Mouse (Mus musculus): ENCODE data around the gene Heph. TPM values are rescaled to one million over a fixed set of nuclear protein-coding genes. Genes with fewer than 3 reads are reported as not detected.
"Not testable (repeated sequence)": the region's sequence is repeated elsewhere in the genome, so short reads cannot be mapped to it uniquely, and the experiment has no call there.

The Heph gene
- polyA plus RNA-seq (2012; rRNA removed) (15.0 and 15.1 TPM in 2 replicates), polyA plus RNA-seq (2014; fragmentation: Nextera tagmentation; extraction: Ambion mirVana) (22.2 and 23.5 TPM in 2 replicates)

GRCm38 (mm10) chrX:96455149-96455548 is at the start of gene Heph:
TSS of gene Heph (plus strand) at chrX:96455359.
- no peaks in the 10 kb centered on the region for H3K36me3 ChIP-seq (ENCODE audit: control insufficient read depth, insufficient read depth, low read length)
- WGBS, result 47% methylated on average over 2 of the region's 2 CpGs
- ATAC-seq (ENCODE audit: low FRiP score, low read depth) (no peak), DNase-seq (ENCODE audit: low spot score) (no peak)
- H3K4me3 ChIP-seq (replicated peaks; ENCODE audit: low read length), result peak within 1 kb of the TSS; percentile 26
- H3K27me3 ChIP-seq (ENCODE audit: control insufficient read depth, insufficient read depth, low read length), result no peaks in the 10 kb centered on the region
- H3K27ac ChIP-seq (replicated peaks; ENCODE audit: low read depth, low read length), result no peak within 1 kb of the TSS
- no peak for TF ChIP-seq POLR2A (IDR thresholded peaks at IDR 0.05; ENCODE audit: borderline replicate concordance, extremely low read depth, insufficient read depth, insufficient read length)
- H3K9ac ChIP-seq (ENCODE audit: low read depth, low read length, severe bottlenecking), result 0 out of 2 replicates have a peak within 1 kb of the TSS, but pooled peaks have one; percentile 32
- no peaks in the 10 kb centered on the region for H3K4me1 ChIP-seq (ENCODE audit: control insufficient read depth, insufficient read depth, low read length)
- H3K9me3 ChIP-seq (ENCODE audit: control insufficient read depth, low read length), result no peaks in the 10 kb centered on the region
- H3K4me2 ChIP-seq (replicated peaks; ENCODE audit: low read depth, low read length, severe bottlenecking), result peak within 1 kb of the TSS; percentile 31; the same call in 1 of the 2 replicates

- H3K9ac ChIP-seq (ENCODE audit: low read depth, low read length, severe bottlenecking); H3K4me2 ChIP-seq (replicated peaks; ENCODE audit: low read depth, low read length, severe bottlenecking); H3K9me3 ChIP-seq (ENCODE audit: control insufficient read depth, low read length); H3K36me3 ChIP-seq (ENCODE audit: control insufficient read depth, insufficient read depth, low read length); H3K4me1 ChIP-seq (ENCODE audit: control insufficient read depth, insufficient read depth, low read length); H3K27ac ChIP-seq (replicated peaks; ENCODE audit: low read depth, low read length); DNase-seq (ENCODE audit: low spot score); H3K4me3 ChIP-seq (replicated peaks; ENCODE audit: low read length); H3K27me3 ChIP-seq (ENCODE audit: control insufficient read depth, insufficient read depth, low read length); ATAC-seq (ENCODE audit: low FRiP score, low read depth): not testable (repeated sequence)
- WGBS, result 80% methylated on average over 4 of the region's 4 CpGs
These were observed 39.8 kb upstream of the Heph start for GRCm38 (mm10) chrX:96415351-96415750.

- H3K27ac ChIP-seq (replicated peaks; ENCODE audit: low read depth, low read length), result no peak overlapping the region
- DNase-seq (ENCODE audit: low spot score) (no peak), ATAC-seq (ENCODE audit: low FRiP score, low read depth) (no peak)
- H3K9ac ChIP-seq (ENCODE audit: low read depth, low read length, severe bottlenecking), result no peak overlapping the region
- no peak overlapping the region for H3K4me2 ChIP-seq (replicated peaks; ENCODE audit: low read depth, low read length, severe bottlenecking)
- WGBS, result 93% methylated on average over 1 of the region's 1 CpGs
- no peaks in the 10 kb centered on the region for H3K36me3 ChIP-seq (ENCODE audit: control insufficient read depth, insufficient read depth, low read length)
- H3K9me3 ChIP-seq (ENCODE audit: control insufficient read depth, low read length), result no peaks in the 10 kb centered on the region
- no peaks in the 10 kb centered on the region for H3K4me1 ChIP-seq (ENCODE audit: control insufficient read depth, insufficient read depth, low read length)
- H3K4me3 ChIP-seq (replicated peaks; ENCODE audit: low read length), result no peak overlapping the region
- no peak for TF ChIP-seq POLR2A (IDR thresholded peaks at IDR 0.05; ENCODE audit: borderline replicate concordance, extremely low read depth, insufficient read depth, insufficient read length)
- H3K27me3 ChIP-seq (ENCODE audit: control insufficient read depth, insufficient read depth, low read length), result no peaks in the 10 kb centered on the region
These were observed 38.2 kb upstream of the Heph start for GRCm38 (mm10) chrX:96416970-96417369.

- H3K4me3 ChIP-seq (replicated peaks; ENCODE audit: low read length), result no peak overlapping the region
- H3K9me3 ChIP-seq (ENCODE audit: control insufficient read depth, low read length), result no peaks in the 10 kb centered on the region
- no peak overlapping the region for H3K27ac ChIP-seq (replicated peaks; ENCODE audit: low read depth, low read length)
- H3K9ac ChIP-seq (ENCODE audit: low read depth, low read length, severe bottlenecking), result no peak overlapping the region
- no peaks in the 10 kb centered on the region for H3K36me3 ChIP-seq (ENCODE audit: control insufficient read depth, insufficient read depth, low read length)
- TF ChIP-seq POLR2A (IDR thresholded peaks at IDR 0.05; ENCODE audit: borderline replicate concordance, extremely low read depth, insufficient read depth, insufficient read length), result no peak
- no peaks in the 10 kb centered on the region for H3K27me3 ChIP-seq (ENCODE audit: control insufficient read depth, insufficient read depth, low read length)
- ATAC-seq (ENCODE audit: low FRiP score, low read depth) (no peak), DNase-seq (ENCODE audit: low spot score) (no peak)
- WGBS, result 77% methylated on average over 1 of the region's 1 CpGs
- H3K4me1 ChIP-seq (ENCODE audit: control insufficient read depth, insufficient read depth, low read length), result no peaks in the 10 kb centered on the region
- H3K4me2 ChIP-seq (replicated peaks; ENCODE audit: low read depth, low read length, severe bottlenecking), result no peak overlapping the region
These were observed 37.4 kb upstream of the Heph start for GRCm38 (mm10) chrX:96417733-96418132.

- H3K4me2 ChIP-seq (replicated peaks; ENCODE audit: low read depth, low read length, severe bottlenecking), result no peak overlapping the region
These were observed 35.8 kb upstream of the Heph start for GRCm38 (mm10) chrX:96419383-96419782.

More at GRCm38 (mm10) chrX:96419383-96419782, 35.8 kb upstream of the Heph start:
- Histone ChIP-seq H3K36me3 (ENCODE audit: control insufficient read depth, insufficient read depth, low read length) (no peaks in the 10 kb centered on the region), H3K27me3 (ENCODE audit: control insufficient read depth, insufficient read depth, low read length) (no peaks in the 10 kb centered on the region), H3K9me3 (ENCODE audit: control insufficient read depth, low read length) (no peaks in the 10 kb centered on the region), H3K9ac (ENCODE audit: low read depth, low read length, severe bottlenecking) (no peak overlapping the region), H3K27ac (replicated peaks; ENCODE audit: low read depth, low read length) (no peak overlapping the region), H3K4me3 (replicated peaks; ENCODE audit: low read length) (no peak overlapping the region), H3K4me1 (ENCODE audit: control insufficient read depth, insufficient read depth, low read length) (no peaks in the 10 kb centered on the region)
- DNase-seq (ENCODE audit: low spot score), result no peak
- no peak for TF ChIP-seq POLR2A (IDR thresholded peaks at IDR 0.05; ENCODE audit: borderline replicate concordance, extremely low read depth, insufficient read depth, insufficient read length)
- no peak for ATAC-seq (ENCODE audit: low FRiP score, low read depth)

All from limb, embryonic 14.5 days (tissue).